Mouse (Mus musculus) megakaryocyte-erythroid progenitor cell, adult 5-6 weeks (primary cell): ENCODE measurements around the gene Lgmn. TPM values are rescaled to one million over a fixed set of nuclear protein-coding genes. Genes with fewer than 3 reads are reported as not detected.

Experiments used
- ATAC-seq: replicated peaks from 2 replicates; pipeline ENCODE4 v1.8.0; 2016; ENCODE audit warnings: mild to moderate bottlenecking, inconsistent platforms; ENCODE audit not compliant: severe bottlenecking, poor library complexity, low FRiP score, low TSS enrichment
- total RNA-seq, 2 experiments: library from RNA; stranded (forward) in 1 of 2; stranded (reverse) in 1 of 2; fragments of 200-1000, 215-1000 nt in 1 of 2; fragments of >200 nt in 1 of 2; fragmentation: Nextera tagmentation in 1 of 2; gene quantifications; 2 replicates each; pipeline ENCODE4 v1.2.3; 2014 to 2017

Lgmn gene
- total RNA-seq, 2 experiments from 2014 or later = 0.14 TPM; not detected in 1

DNA sequence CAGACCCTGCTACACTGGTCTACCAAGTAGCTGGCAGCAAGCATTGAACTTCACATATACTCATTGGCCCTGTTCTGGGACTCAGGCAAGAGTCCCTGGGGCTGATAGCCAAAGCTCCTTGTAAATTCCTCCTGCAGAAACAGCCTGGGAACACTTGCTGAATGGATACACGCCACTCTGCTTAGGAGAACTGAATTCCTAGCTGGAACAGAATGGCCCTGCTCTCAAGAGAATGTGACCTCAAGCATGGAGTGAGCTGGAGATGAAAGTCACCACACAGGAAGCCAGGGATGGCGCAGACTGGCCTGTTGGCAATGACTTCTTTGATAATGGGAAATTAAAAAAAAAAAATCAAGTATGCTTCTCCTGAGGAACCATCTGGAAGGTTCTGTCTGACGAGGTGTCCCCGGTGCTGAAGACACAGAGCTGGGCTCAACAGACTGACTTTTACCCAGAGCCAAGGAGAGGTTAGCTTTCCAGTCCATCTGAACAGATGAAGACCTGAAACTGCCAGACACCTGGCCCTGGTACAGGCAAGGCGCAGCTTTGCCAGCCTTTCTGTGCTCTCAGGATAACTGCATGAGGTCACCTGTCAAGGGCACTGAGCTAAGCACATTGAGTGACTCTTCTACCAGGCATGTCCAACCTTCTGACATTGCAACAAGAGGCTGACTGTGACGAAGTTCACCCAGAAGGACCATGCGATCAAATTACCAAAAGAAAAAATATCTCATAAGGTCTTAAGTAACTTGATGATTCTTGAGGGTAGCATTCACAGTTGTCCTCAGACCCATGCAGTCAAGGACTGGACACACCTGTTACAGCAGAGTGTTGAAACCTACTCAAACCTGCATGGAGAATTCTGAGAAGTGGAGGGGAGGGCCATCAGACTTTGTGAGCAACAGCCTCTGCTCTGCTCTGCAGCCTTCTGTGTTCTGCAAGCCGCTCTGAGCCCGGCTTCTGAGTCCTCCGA lies 78.1 kb downstream of the Lgmn start:
- ATAC-seq = no peak

DNA sequence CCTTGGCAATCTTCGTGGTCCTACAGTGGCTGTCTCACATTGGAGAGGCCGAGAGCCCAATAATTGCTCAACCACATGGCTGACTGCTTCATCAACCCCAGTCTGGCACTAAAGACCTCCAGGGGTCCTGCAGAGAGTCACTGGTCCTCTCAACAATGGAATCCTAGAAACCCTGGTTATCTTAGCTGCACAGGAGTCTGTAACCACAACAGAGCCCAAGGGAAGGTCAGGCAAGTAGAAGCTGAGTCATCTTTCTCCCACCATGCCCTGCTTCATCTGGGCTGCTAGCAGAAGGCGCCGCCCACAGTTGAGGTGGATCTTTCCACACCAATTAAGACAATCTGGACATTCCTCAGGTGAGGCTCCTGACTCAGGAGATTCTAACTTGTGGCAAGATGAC lies 80.2 kb downstream of the Lgmn start:
- peak; percentile 79 for ATAC-seq

DNA sequence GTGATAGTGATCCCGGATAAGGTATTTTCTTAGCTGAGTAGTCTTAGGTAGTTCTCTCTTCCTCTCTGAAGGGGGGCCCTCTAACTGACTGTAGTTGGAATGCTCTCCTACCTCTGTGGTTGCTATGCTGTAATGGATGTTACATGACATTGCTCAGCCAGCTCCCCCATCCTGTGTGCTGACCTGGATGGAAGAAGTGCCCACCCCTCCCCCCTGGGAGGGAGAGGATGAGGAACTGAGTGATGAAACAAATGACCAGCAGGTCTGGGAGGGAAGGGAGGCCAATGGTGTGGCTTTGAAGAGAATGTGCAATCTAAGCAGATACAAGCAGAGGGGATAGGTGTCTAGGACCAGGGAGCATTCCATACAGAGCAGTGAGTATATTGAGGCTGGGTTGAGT lies 82.8 kb downstream of the Lgmn start:
- no peak for ATAC-seq

DNA sequence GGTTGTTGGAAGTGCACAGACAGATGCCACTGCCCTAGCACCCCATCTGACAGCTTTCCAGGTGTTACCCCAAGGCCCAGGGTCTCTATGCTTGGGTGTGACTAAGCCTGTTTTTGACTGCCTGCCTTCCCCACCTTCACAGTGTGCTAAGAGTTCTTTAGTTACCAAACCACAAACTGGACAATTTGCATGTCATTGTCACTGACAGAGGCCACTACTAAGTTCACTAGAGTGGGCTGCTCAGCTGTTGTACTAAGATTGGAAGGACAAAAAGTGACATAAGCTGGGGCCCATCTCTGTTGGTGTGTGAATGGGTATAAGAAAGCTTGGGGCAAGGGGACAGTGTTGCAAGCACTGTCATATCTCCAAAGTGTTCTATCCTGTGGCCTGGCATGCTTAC lies 83.8 kb downstream of the Lgmn start:
- ATAC-seq = no peak

DNA sequence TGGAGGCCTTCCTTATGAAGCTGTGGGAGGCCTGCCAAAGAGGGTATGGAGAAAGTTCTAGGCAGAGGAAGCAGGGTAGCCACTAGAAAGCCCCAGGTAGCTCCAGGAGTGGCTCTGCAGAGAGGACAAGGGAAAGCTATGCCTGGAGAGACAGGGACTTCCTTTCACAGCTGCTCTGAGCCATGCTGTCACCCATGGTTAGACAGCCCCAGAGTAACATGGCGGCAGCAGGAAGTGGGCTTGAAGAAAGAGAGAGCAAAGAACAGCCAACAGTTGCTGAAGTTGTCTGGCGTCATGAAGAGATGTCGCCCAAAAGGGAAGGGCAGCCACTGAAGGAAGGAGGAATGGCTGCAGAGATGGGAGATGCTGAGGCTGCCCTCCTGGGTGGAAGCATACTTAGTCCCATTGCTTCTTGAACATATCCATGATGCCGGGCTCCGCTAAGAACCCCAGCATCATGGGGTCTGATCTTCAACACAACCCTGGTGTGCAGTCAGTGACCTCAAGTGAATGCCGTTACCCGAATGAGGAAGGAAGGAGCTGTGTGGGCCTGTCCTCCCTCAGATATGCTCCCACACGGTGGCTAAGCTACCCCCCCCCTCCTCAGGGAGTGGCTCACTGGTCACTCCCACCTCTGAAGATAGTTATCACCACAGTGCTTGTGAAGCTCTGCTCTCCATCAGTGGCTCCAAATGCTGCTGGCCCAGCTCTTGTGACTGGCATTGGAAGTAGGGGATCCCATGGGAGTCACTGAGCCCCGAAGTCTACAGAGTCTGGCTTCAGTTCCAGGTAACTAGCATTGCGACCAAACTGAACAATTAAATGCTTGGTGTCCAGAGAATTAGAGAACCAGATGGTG lies 85.3 kb downstream of the Lgmn start:
- peak; percentile 74 for ATAC-seq

DNA sequence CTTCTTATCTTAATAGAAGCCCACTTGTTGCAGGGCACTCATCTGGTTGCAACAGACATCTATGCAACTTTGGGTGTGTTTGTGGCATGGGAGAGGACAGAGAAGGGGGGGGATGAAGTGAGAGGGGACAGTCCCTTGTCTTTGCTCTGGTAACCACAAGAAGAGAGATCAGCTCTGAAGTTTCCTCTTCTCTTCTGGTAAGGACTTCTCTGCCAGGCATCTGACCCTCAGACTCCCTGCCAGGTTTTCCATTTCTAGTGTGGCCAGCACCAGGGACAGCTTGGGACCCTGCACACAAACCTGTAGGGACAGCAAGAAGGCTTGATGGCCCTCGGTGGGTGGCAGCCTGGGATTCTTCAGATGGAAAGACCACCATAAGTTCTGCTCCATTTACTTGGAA lies 88.6 kb downstream of the Lgmn start:
- peak; percentile 42; the same call in 1 of the 2 replicates for ATAC-seq

DNA sequence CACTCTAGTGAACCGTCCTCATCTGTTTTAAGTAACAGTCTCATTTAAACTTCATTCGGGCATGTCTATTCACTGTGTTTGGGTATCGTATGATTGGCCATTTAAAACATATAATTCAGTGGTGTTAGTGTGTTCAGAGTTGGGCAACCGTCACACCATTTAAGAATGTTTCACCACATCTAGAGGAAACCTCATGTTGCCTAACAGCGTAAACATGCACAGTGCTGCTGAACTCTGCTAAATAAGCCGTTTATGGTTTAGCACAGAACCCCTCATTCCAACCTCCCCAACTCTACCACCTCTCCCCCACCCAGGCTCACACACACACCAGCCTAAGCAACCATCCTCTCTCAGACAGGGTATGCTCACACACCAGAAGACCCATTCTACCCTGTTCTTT lies 91.2 kb downstream of the Lgmn start:
- no peak for ATAC-seq

DNA sequence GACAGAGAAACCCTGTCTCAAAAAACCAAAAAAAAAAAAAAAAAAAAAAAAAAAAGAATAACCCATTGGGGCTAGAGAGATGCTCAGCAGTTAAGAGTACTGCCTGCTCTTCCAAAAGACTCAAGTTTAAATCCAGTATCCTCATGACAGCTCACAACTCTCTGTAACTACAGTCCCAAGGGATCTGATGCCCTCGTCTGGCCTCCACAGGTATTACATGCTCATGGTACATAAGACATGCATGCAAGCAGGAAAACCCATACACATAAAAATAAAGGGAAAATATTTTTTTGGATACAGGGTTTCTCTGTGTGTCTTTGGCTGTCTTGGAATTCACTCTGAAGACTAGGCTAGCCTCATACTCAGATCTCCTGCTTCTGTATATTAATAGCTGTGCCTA lies 93.1 kb downstream of the Lgmn start:
- ATAC-seq = peak; percentile 50; the same call in 1 of the 2 replicates

DNA sequence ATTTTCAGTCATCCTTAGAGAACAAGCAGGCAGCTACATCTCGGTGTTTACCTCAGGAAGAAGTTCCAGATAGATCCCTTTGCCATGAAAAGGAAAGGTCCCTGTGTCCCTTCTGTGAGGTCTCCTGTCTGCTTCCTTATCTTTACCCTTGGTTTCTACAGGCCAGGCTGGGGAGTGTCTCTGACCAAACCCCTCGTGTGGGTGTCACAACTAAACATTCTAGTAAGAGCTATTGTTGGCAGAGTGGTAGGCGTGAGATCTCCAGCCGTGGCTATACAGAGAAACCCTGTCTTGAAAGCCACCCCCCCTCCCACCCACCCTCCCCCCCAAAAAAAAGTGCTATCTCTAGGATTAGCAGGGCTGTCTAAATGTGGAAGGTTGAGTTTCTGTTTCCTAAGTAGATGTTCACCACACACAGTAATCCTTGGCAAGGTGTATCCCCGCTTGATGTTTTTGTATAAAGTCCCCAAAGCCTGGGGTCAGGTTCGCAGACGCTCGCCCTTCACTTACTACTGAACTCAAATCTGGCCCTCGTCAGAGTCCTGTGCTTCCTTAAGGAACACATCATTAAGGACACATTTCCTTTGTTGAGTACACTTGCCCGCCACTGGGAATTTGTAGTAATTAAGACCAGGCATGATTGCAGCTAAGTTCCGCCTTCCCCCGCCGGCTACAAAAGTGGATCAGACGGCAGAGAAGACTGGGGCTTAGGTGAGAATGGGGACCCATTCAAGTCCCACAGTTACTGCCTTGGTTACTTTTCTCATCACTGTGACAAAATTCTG lies 94.4 kb downstream of the Lgmn start:
- ATAC-seq = no peak

Other genes starting within 250 kb of the Lgmn start
- 30.2 and 32.2 TPM in 2 replicates for gene Rin3, start 156.8 kb downstream of the Lgmn start, total RNA-seq (2014; fragmentation: Nextera tagmentation)
- 4.5 and 14.7 TPM in 2 replicates for gene Rin3, start 156.8 kb downstream of the Lgmn start, total RNA-seq (2017)
- gene Golga5, start 29.3 kb upstream of the Lgmn start, total RNA-seq (2014; fragmentation: Nextera tagmentation) = 19.7 and 28.0 TPM in 2 replicates
- 68.8 and 85.7 TPM in 2 replicates for gene Golga5, start 29.3 kb upstream of the Lgmn start, total RNA-seq (2017)
- not detected in 2 replicates for gene Chga, start 115.2 kb upstream of the Lgmn start, total RNA-seq (2014; fragmentation: Nextera tagmentation)
- gene Chga, start 115.2 kb upstream of the Lgmn start, total RNA-seq (2017) = not detected in 2 replicates